Mouse (Mus musculus): ENCODE measurements around the gene Trmu.
"Not testable (repeated sequence)": the region's sequence is repeated elsewhere in the genome, so short reads cannot be mapped to it uniquely, and the experiment has no call there.

The Trmu gene

GRCm38 (mm10) chr15:85878848-85879497 is at the start of gene Trmu:
TSS of gene Trmu (plus strand) at chr15:85879312.
- DNase-seq (ENCODE audit: low spot score): peak; percentile 84

DNA sequence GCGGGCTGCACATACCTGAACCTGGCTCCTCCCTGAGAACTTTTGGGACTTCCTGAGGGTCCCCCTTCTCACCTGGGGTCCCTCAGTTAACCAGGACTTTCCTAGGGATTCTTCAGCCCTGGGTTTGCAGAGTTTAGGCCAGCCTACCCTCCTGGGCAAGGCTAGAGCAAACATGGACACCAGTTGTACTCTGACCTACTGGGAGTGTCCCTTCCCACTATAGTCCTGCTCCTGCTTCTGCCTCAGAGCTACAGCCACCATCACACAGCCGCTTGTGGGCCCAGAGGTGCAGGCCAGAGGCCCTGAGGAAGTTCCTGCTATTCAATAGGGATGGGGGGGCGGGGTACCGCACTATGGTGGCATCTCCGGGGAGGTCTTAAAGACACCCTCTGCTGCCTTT is 49.6 kb upstream of the Trmu start:
- no peak for DNase-seq (ENCODE audit: low spot score)

DNA sequence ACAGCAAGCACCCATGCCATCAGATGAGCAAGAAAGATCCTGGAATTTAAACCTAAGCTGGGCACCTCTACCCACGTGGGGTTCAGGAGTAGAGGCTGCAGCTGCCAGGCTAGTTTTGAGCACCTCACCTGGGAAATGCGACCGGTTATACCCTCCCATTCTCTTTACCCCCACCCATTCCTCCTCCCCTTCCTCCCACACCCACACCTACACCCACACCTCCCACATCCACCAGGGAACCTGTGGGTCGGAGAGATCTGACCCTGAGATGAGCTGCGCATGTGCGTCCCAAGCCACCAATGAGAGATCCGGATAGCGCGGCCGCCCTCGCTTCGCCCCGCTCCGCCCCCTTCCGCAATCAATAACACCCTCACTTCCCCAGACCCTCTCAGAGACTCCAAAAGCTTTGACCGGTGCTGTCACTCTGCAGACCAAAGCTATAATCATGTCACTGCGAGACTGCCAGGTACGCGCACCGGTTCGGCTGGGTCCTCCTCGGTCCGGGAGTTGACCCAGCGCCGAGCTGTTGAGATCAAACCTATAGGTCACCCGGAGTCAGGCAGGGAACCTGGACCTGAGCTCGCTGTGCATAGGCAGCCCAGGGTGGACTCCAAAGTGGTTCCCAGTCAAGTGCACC is 47.0 kb upstream of the Trmu start, which contains the start of gene Ttc38:
TSS of gene Ttc38 (plus strand) at position 353 of the 637 bp plus-strand sequence.
- DNase-seq (ENCODE audit: low spot score): peak; percentile 74

DNA sequence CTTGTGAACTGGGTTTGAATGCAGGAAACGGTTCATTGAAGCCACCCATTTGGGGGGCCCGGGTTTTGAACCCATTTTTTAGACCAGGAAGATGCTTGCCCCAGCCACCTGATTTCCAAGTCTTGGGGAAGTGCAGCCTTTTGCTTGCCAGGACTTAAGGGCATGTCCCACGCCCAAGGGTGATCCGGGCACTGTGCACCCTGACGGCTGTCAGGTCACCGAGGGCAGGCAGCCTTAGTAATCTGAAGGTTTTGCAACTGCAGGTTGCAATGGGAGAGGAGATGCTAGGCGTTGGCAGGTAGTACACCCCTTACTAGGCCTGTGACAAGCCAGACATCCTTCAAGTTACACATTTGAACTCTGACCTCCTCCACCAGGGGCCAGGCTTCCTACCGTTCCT is 46.5 kb upstream of the Trmu start:
- no peak for DNase-seq (ENCODE audit: low spot score)

GRCm38 (mm10) chr15:85835335-85835734 is 43.8 kb upstream of the Trmu start:
- DNase-seq (ENCODE audit: low spot score): no peak

DNA sequence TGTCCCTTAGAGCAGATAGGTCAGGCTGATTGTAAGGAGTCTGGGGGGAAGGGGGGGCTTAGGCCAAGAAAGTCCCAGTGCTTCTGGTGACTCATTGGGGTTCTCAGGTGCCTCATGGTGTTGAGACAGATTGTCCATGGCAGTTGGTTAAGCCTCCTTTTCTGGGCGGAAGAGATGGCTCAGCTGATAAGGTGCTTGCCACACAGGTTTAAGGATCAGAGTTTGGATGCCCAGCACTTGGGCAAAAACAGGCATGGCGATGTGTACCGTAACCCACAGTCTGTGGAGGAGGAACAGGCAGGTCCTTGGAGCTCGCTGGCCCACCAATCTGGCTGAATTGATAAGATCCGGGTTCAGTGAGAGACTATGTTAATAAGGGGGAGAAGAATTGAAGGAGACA is 42.2 kb upstream of the Trmu start:
- no peak for DNase-seq (ENCODE audit: low spot score)

DNA sequence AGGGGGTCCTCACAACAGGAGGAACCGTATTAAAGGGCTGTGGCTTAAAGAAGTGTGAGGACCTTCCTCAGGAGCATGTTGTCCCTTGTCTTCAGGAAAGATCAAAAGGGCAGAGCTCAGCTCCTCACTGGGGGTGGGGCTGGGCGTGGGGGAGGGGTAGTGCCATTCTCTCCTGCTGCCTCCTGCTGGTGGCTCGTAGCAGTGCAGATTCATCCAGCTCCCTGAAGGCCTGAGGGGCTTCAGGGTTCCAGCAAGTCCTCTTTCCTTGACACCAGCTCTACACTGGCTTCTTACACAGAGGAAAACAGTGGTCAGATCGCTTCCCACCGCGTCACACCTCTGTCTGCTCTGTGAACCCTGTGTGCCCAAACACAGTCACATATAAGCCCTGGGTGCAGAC is 38.1 kb upstream of the Trmu start:
- DNase-seq (ENCODE audit: low spot score): peak; percentile 5

DNA sequence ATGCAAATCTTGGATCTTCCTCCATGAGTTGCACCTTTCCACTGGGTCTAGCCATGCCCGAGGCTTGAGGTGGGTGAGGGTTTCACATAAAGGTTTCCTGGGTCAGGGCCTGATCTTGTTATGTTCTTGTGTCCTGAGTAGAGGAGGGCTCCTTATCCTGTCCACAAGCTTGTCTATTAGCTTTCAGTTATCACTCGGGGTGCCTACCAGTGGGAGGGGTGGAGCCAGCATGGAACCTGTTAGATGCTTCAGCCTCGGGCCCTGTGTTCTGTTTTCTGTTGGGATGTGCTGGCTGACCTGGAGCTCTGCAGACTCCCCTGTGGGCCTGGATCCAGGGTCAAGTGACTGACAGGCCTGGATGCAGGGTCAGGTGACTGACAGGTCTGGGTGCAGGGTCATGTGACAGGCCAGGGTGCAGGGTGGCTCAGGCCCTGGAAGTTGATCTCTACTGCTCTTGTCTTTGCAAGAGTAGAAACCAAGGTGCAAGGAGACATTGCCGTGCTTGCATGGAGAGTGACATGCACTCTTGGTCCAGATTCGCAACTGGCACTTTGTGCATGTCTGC is 37.2 kb upstream of the Trmu start:
- DNase-seq (ENCODE audit: low spot score): no peak

GRCm38 (mm10) chr15:85845071-85845470 is 34.0 kb upstream of the Trmu start:
- DNase-seq (ENCODE audit: low spot score): no peak

DNA sequence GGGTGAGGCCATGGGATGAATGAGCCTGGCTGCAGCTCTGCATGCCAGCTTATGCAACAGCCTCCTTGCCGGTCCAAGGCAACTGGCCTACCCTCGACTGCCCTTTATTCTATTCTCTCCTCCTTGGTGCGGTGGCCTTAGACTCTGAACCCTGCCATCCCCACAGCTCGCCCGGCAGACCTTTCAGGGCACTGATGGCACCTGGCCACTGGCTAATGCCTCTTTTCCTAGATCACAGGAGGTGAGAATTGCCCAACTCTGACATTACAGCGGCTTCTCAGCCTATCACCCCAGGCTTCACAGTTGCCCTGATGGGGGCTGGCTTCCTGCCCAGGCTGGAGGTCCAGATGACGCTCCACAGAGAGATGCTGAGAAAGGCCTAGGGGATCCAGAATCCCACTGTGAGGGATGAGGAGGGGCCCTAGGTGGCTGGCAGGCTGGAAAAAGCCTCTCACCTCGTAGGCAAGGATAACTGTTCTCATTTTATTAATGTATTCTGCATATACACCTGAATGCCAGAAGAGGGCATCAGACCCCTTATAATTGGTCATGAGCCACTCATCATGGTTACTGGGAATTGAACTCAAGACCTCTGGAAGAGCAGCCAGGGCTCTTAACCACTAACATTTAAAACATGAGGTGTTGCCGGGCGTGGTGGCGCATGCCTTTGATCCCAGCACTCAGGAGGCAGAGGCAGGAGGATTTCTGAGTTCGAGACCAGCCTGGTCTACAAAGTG is 27.3 kb upstream of the Trmu start:
- no peak for DNase-seq (ENCODE audit: low spot score)

- no peak for DNase-seq (ENCODE audit: low spot score)
Observed at GRCm38 (mm10) chr15:85858980-85859489, 20.1 kb upstream of the Trmu start.

- DNase-seq (ENCODE audit: low spot score): peak; percentile 94
Observed at GRCm38 (mm10) chr15:85859490-85860031, 19.6 kb upstream of the Trmu start, which contains the start of gene Gtse1. TSS of gene Gtse1 (plus strand) at chr15:85859745.

DNA sequence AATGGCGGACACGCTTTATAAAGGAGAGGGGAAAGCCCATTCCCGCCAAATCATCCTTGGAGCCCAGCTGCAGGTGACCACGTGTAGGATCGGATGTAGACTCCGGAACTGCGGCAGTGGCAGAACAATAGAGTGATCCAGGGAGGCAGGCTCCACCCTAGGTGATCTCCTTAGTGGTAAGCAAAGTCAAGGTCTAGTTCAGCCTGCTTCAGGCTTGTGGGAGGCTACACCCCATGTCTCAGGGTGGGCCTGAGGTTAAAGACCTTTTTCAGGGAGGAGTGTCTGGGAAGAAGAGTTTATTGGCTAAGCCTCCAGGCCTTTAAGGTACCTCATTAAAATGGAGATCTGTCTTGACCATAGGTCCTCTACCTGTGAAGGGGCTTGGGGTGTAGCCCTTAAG is 13.2 kb upstream of the Trmu start:
- DNase-seq (ENCODE audit: low spot score): not testable (repeated sequence)

GRCm38 (mm10) chr15:85867696-85868095 is 11.4 kb upstream of the Trmu start:
- peak; percentile 72 for DNase-seq (ENCODE audit: low spot score)

- DNase-seq (ENCODE audit: low spot score): no peak
Observed at GRCm38 (mm10) chr15:85877336-85877735, 1.8 kb upstream of the Trmu start.

GRCm38 (mm10) chr15:85879498-85879895 is 385 bp downstream of the Trmu start:
- no peak for DNase-seq (ENCODE audit: low spot score)

- DNase-seq (ENCODE audit: low spot score): no peak
Observed at GRCm38 (mm10) chr15:85885606-85886005, 6.5 kb downstream of the Trmu start.

DNA sequence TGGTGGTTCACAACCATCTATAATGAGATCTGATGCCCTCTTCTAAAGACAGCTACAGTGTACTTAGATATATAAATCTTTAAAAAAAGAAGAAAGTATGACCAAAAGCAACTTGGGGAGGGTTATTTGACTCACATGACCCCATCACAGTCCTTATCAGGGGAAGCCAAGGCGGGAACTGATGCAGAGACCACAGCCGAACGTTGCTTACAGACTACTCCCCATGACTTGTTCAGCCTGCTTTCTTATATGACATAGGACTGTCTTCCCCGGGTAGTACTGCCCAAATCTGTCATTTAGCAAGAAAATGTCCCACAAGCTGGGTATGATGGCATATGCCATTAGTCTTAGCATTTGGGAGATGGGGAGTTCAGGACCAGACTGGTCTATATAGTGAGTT is 10.1 kb downstream of the Trmu start:
- no peak for DNase-seq (ENCODE audit: low spot score)

GRCm38 (mm10) chr15:85891971-85892370 is 12.9 kb downstream of the Trmu start:
- DNase-seq (ENCODE audit: low spot score): no peak

DNA sequence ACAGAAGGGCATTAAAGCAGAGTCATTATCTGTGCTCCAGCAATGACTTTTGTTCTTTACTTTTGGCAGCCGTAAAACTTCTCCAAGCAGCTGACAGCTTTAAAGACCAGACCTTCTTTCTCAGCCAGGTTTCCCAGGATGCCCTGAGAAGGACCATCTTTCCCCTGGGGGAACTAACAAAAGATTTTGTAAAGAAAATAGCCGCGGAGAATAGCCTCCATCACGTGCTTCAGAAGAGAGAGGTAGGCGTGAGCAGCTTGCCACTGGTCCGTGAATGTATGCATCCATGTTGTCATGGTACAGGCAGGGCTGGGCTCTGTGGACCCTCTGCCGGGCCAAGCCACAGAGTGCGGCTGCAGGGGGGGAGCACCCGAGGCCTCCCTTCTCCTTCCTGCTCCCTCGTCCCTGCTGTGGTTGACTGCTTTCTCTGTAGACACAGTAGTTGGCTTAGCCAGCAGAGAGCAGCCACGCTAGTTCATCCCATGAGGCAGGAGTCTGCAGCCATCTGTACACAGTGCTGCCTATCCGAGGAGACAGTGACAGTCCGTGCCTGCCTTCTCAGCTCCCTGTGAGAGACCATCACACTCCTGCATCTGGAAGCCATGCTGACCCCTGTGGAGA is 13.5 kb downstream of the Trmu start:
- no peak for DNase-seq (ENCODE audit: low spot score)

- no peak for DNase-seq (ENCODE audit: low spot score)
Observed at GRCm38 (mm10) chr15:85893871-85894270, 14.8 kb downstream of the Trmu start.

GRCm38 (mm10) chr15:85896284-85896683 is 17.2 kb downstream of the Trmu start:
- DNase-seq (ENCODE audit: low spot score): peak; percentile 67

All from T-cell, adult 2 months (primary cell).